Mouse (Mus musculus) lung, embryonic 15.5 days (tissue): ENCODE results near the gene Sox11. TPM values are rescaled to one million over a fixed set of nuclear protein-coding genes. Genes with fewer than 3 reads are reported as not detected.

Experiments
- ATAC-seq: fragments of 200-750 bp; cut with Nextera tagmentation; 2 replicates; pipeline ENCODE4 v1.8.0; 2017; ENCODE audit warnings: moderate number of reproducible peaks, borderline replicate concordance; ENCODE audit not compliant: low FRiP score, low TSS enrichment; ENCODE audit errors: extremely low read depth
- H3K27ac ChIP-seq: fragments of 300-500 bp; sonication (generic); 2 replicates; pipeline ENCODE4 v1.5.1; 2015; ENCODE audit warnings: moderate library complexity, mild to moderate bottlenecking, inconsistent platforms
- H3K27me3 ChIP-seq: fragments of 300-500 bp; sonication (generic); 2 replicates; pipeline ENCODE4 v1.6.1; 2015; ENCODE audit warnings: inconsistent platforms
- H3K36me3 ChIP-seq: fragments of 300-500 bp; sonication (generic); 2 replicates; pipeline ENCODE4 v1.6.1; 2015; ENCODE audit warnings: inconsistent platforms
- H3K4me1 ChIP-seq: fragments of 300-500 bp; sonication (generic); 2 replicates; pipeline ENCODE4 v1.6.1; 2015; ENCODE audit warnings: inconsistent platforms
- H3K4me2 ChIP-seq: fragments of 300-500 bp; sonication (generic); 2 replicates; pipeline ENCODE4 v1.6.1; 2015; ENCODE audit warnings: inconsistent platforms, mild to moderate bottlenecking, moderate library complexity
- H3K4me3 ChIP-seq: fragments of 300-500 bp; sonication (generic); 2 replicates; pipeline ENCODE4 v1.5.1; 2015; ENCODE audit warnings: mild to moderate bottlenecking, inconsistent platforms
- H3K9ac ChIP-seq: fragments of 300-500 bp; sonication (generic); 2 replicates; pipeline ENCODE4 v1.6.1; 2015; ENCODE audit warnings: inconsistent platforms
- H3K9me3 ChIP-seq: fragments of 300-500 bp; sonication (generic); 2 replicates; pipeline ENCODE4 v1.6.1; 2016; ENCODE audit warnings: inconsistent platforms
- WGBS: fragments of 180-500 bp; shearing (Covaris S2); methylation state at CpG from one replicate; pipeline ENCODE4 v1.1.7; 2015; 5-methylcytosine and 5-hydroxymethylcytosine counted together
- polyA plus RNA-seq: library from polyadenylated mRNA; unstranded; fragments of >200 nt; fragmentation: Nextera tagmentation; extraction: Ambion mirVana; gene quantifications from 2 replicates; pipeline ENCODE4 v1.2.1, GENCODE M21; 2015

The Sox11 gene
- polyA plus RNA-seq, 1 experiment from 2014 or later, result 33.2 TPM

DNA sequence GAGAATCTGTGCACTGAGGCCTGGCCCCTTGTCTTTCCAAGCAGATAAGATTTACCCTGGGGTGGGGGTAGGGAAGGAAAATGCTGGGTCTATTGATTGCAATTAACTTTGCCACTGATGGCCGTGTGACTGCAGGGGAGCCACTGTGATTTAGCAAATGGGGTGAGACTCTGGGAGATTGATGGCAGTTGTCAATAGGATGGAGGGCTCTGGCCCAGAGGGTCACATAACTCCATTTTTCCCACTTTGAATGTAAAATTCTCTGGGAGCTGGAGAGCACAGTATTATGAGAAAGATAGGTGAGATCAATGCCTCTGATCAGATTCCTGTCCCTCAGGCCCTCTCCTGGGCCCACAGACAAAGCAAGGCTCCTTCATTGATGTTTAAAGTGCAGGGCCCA, 49.2 kb downstream of the Sox11 start:
- Histone ChIP-seq H3K27ac (no peak overlapping the region), H3K9ac (no peak overlapping the region), H3K4me3 (no peak overlapping the region), H3K36me3 (no peaks in the 10 kb centered on the region), H3K4me2 (no peak overlapping the region), H3K27me3 (no peaks in the 10 kb centered on the region), H3K9me3 (no peaks in the 10 kb centered on the region), H3K4me1 (peaks cover 8% of the 10 kb centered on the region; the same call in 1 of the 2 replicates)
- 55% methylated on average over 1 of the region's 1 CpGs for WGBS
- no peak for ATAC-seq
